Mouse (Mus musculus): ENCODE results near the gene Caprin2. TPM values are rescaled to one million over a fixed set of nuclear protein-coding genes. Genes with fewer than 3 reads are reported as not detected.

Caprin2 gene
- total RNA-seq, 1 experiment from 2014 or later, result 11.0 TPM

DNA sequence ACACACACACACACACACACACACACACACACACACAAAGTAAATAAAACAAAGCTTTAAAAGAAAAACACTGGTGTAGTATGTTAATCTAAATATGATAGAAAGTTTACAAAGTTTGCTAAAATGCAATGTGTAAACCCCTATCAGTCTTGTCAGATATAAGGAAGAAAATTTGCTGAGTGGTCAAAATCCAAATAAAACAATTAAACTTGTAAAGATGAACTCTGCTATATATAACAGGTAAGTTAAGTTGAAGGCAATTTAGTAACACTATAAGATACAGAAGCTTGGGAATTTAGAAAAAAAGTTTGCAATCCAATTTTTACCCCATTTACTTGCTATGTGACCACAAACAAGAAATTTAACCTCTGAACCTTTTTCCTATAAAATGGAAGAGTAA is 50.4 kb downstream of the Caprin2 start:
- no peak for ATAC-seq (replicated peaks; ENCODE audit: low read depth, poor library complexity, severe bottlenecking)

DNA sequence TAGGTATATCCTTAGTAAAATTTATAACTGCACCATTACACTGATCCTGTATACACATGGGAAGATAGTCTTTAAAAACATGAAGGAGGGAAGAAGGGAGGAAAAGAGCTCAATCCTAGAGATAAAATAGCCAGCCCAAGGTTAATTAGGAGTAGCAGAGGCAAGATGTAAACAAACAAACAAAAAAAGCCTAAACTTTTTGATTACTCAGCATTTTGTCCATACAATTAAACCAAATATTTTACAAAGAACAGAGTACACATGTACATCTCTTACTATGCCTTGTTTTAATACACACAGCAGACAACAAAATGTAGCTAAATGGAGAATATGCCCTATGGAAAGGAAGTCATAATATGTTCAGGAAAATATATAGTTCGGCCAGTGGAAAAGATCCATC is 54.3 kb downstream of the Caprin2 start:
- no peak for ATAC-seq (replicated peaks; ENCODE audit: low read depth, poor library complexity, severe bottlenecking)

DNA sequence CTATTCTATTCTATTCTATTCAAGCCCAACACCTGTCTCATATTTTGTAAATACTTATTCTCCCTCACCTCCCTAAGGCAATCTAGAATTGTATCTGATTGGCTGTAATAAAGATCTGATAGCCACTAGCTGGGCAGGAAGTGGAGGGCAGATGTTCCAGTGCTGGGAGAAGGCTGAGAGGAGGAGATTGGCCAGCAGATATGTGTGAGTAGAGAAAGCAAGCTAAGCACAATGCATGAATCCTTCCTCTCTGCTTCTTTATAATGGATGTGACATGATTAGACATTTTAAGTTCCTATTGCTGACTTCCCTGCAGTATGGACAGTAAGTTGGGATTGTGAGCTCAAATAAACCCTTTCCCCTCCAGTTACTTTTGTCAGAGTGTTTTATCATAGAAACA is 57.6 kb downstream of the Caprin2 start:
- no peak for ATAC-seq (replicated peaks; ENCODE audit: low read depth, poor library complexity, severe bottlenecking)

DNA sequence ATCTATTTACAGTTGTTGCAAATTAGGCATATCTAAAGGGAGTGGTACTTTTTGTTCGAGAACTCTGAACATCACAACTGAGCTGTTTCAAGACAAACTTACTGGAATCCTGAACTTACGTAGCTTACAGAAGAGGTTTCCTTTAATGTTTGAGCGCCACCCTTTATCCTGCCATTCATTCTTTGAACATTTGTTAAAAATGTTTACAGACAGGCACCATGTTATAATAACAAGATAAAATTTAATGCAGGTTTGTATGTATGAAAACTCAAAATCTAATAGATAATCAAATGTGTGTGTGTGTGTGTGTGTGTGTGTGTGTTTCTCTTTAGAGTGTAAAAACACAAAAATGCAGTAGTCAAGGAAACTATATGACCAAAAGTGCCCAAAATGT is 64.3 kb downstream of the Caprin2 start:
- ATAC-seq (replicated peaks; ENCODE audit: low read depth, poor library complexity, severe bottlenecking), result no peak

DNA sequence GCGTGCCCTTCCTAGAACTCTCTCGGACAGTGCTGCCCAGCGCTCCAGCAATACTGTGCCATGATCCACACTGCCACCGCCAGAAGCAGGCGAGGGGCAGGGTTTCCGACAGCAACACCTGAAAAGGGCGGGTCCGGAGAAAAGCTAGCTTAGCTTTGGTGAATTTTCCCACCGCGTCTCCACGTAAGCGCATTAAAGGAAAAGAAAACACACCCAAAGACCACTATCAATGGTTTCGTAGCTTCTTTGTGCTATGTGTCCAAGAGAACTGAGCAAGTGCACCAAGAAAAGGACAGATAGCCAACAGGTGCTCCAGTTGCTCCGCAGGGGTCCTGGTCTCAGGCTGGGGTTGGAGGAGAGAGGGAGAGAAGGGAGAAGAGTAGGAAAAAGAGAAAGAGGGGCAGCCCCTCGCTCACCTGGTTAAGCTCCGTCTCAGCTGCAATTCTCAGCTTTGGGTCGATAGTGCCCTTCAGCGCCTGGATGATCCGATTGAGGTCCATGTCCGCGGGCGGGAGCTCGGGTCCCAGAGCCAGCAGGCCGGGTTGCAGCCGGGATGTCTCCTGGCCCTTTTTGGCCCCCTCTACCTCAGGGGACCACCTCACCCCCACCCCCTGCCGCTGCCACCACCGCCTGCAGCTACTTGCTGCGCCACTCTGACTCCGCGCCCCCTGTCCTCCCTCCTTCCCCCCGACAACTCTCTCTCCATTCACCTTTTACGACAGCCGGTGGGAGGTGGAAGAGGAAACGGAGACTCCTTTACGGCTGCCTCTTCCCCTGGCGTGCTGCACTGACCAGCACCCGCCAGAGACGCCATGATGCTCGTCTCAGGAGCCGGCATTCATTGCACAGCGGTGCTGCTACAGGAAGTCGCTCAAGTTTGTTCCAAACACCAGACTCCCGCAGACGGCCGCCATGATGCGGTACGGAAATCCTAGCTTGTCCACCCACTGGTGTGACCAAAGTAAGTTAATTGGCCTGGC is 65.0 kb downstream of the Caprin2 start, which contains the start of gene Ipo8:
Gene Ipo8 (minus strand): TSS at position 720 of the 980 bp plus-strand sequence.
- peak; percentile 97 for ATAC-seq (replicated peaks; ENCODE audit: low read depth, poor library complexity, severe bottlenecking)

DNA sequence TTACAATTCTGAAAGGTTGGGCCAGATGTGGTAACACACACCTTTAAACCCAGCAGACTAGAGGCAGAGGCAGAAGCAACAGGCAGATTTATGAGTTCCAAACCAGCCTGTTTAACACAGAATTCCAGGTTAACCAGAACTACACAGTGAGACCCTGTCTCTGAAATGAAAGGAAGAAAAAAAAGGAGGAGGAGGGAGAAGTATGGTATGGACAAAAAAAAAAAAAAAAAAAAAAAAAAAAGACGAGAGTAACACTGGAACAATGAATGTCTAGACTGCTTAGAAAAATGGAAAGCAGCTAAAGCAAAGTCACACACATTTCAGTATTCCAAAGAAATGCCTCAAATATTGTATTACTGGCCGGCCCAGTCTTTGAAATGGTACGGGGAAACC is 65.7 kb downstream of the Caprin2 start:
- ATAC-seq (replicated peaks; ENCODE audit: low read depth, poor library complexity, severe bottlenecking), result no peak

DNA sequence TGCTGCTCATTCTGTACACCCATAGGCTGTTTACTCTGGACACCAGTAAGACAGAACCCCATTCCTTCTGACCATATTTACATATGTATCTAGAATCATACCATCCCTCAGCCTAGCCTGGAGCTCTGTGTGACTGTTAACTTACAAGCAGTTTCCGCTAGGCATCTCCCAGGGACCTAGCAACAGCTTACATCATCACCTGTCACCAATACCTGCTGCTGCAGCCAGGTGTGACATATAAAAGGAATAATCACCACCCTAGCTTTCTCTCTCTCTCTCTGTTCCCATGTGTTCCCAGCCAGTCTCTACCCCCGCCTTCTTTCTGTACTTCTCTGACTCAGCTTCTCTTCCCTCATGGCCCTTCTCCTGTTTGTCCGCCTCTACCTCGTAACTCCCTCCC is 69.9 kb downstream of the Caprin2 start:
- ATAC-seq (replicated peaks; ENCODE audit: low read depth, poor library complexity, severe bottlenecking), result no peak

DNA sequence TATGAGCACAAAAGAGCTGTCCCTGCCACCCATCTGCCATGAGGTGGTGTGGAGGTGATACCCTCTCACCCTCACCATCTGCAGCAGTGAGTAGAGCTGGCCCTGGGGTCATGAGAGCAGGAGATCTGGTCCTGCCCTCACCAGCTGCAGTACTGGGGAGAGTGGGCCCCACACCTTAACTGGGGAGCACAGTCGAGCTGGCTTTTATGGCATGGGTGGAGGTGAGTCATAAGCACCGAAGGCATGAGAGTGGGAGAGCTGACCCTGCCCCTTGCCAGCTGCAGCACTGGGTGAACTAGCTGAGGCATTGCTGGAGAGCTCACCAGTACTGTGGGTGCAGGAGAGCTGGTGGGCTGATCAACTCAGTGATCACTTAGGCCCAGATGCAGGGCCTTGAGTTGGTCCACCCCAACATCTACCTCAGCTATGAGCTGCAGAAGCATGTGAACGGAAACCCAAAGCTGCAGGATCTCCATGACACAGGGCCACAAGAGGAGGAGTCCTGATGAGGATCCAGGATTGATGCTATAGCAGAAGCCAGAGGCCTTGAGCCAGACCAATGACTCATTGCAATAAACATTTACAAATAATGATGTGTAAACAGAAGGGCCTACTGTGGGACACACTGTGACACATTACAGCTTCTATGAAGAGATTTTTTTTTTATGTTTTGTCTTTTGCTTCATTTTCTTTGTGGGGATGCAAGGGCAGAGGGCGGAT is 77.3 kb downstream of the Caprin2 start:
- no peak for ATAC-seq (replicated peaks; ENCODE audit: low read depth, poor library complexity, severe bottlenecking)

DNA sequence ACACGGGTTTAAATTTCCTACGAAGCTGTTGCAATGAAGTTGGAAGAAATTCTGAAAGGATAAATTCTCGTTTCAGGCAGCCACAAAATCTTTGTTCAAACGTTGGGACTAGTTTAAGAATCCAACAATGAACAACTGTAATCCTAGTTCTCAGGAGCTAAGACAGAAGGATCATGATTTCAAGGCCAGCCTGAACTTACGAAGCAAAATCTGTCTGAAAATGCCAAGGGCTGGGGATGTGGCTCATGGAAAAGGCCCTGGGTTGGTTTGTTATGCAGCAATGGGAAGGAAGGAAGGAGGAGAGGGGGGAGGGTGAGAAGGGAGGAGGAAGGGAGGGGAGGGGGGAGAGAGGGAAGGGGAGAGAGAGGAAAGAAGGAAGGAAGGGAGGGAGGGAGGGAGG is 79.3 kb downstream of the Caprin2 start:
- ATAC-seq (replicated peaks; ENCODE audit: low read depth, poor library complexity, severe bottlenecking), result no peak

DNA sequence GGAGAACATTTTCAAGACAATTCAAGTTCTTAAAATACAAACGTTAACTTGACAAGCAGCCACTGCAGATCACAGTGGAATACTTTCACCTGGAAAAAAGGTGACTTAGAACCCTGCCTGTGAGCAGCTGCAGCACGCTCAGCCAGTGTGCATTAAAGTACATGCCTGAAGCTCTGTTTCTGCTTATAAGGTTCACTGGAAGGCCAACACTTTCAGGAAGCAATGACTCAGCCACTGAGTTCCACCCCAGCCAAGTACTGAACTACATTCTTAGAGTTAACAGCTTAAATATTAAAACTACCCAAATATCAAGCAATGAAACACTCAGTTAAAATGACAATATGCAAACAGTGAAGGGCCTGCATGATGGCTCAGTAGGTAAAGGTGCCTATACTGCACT is 84.9 kb downstream of the Caprin2 start:
- ATAC-seq (replicated peaks; ENCODE audit: low read depth, poor library complexity, severe bottlenecking), result no peak

DNA sequence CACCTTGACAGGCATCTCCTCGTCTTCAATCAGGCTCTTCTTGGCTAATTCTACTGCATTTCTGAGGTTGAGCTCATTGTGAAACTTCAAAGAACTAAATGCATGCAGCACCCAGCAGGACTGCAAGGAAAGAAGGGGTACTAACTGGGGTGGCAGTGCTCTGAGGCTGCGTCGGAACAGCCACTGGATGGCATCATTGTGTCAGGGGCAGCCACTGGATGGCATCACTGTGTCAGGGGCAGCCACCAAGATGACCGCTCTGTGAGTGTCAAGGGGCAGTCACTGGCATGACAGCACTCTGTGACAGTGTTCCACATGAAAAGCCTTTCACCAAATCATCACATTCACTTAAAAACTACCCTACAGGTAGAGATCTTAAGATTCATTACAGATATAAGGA is 96.3 kb downstream of the Caprin2 start:
- no peak for ATAC-seq (replicated peaks; ENCODE audit: low read depth, poor library complexity, severe bottlenecking)

DNA sequence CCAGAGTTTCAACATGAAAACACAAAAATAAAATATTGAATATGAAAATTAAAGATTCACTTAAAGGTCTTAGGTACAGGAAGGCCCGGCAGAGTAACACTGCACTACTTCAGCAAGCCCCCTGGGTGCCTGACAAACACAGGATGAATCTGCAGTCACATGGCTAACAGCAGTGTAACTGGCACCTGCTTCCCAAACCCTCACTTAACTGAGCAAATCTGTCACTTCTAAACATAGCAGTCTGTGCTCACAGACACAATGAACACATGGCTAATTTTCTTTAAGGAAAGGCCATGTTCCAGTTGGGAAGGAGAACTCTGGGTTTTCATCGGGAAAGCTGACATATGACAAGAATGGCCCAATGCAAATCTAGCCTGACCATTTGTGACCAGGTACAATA is 100.9 kb downstream of the Caprin2 start:
- no peak for ATAC-seq (replicated peaks; ENCODE audit: low read depth, poor library complexity, severe bottlenecking)

Other genes starting within 250 kb of the Caprin2 start
- gene Ipo8, start 64.8 kb downstream of the Caprin2 start, total RNA-seq (2017), result 48.6 and 55.9 TPM in 2 replicates
- 115 and 126 TPM in 2 replicates for gene Sinhcaf, start 50.2 kb upstream of the Caprin2 start, total RNA-seq (2017)
- 3.4 and 4.2 TPM in 2 replicates for gene Dennd5b, start 205.4 kb upstream of the Caprin2 start, total RNA-seq (2017)
- not detected in 2 replicates for gene Gm10203, start 233.9 kb upstream of the Caprin2 start, total RNA-seq (2017)
- gene Etfbkmt, start 243.6 kb upstream of the Caprin2 start, total RNA-seq (2017), result 19.7 and 27.1 TPM in 2 replicates

All from common myeloid progenitor, adult 5-6 weeks (primary cell).